Mouse (Mus musculus) mature B cell (primary cell): ENCODE results near the gene Uspl1.

Experiments
- in situ Hi-C: fragments of 300-500 bp; cut with MboI; formaldehyde crosslinking; loops from 2 replicates; pipeline ENCODE4 v1.14.3; 2019

Gene Uspl1

GRCm38 (mm10) chr5:149168051-149168450 lies 16.1 kb upstream of the Uspl1 start:
- in situ Hi-C loops: no loop called here

GRCm38 (mm10) chr5:149168816-149169215 lies 15.3 kb upstream of the Uspl1 start:
- in situ Hi-C loops: no loop called here

GRCm38 (mm10) chr5:149170841-149171588 lies 13.1 kb upstream of the Uspl1 start:
- in situ Hi-C loops: no loop called here

- in situ Hi-C loops: no loop called here
Measured at GRCm38 (mm10) chr5:149172246-149172645, 11.9 kb upstream of the Uspl1 start.

GRCm38 (mm10) chr5:149174527-149174926 lies 9.6 kb upstream of the Uspl1 start:
- in situ Hi-C loops: no loop called here

GRCm38 (mm10) chr5:149175736-149176135 lies 8.4 kb upstream of the Uspl1 start:
- in situ Hi-C loops: no loop called here

- in situ Hi-C loops: no loop called here
Measured at GRCm38 (mm10) chr5:149178095-149178494, 6.1 kb upstream of the Uspl1 start.

GRCm38 (mm10) chr5:149179826-149180225 lies 4.3 kb upstream of the Uspl1 start:
- in situ Hi-C loops: no loop called here

GRCm38 (mm10) chr5:149182186-149182870 lies 1.8 kb upstream of the Uspl1 start:
- in situ Hi-C loops: no loop called here

- in situ Hi-C loops: no loop called here
Measured at GRCm38 (mm10) chr5:149183122-149183521, 1.0 kb upstream of the Uspl1 start.

GRCm38 (mm10) chr5:149183721-149184103 lies 438 bp upstream of the Uspl1 start:
- in situ Hi-C loops: no loop called here

GRCm38 (mm10) chr5:149184844-149185186 lies 665 bp downstream of the Uspl1 start:
- in situ Hi-C loops: no loop called here

GRCm38 (mm10) chr5:149185806-149186205 lies 1.7 kb downstream of the Uspl1 start:
- in situ Hi-C loops: no loop called here

- in situ Hi-C loops: no loop called here
Measured at GRCm38 (mm10) chr5:149190160-149190559, 6.0 kb downstream of the Uspl1 start.

- in situ Hi-C loops: no loop called here
Measured at GRCm38 (mm10) chr5:149196611-149197010, 12.5 kb downstream of the Uspl1 start.

GRCm38 (mm10) chr5:149198782-149199181 lies 14.6 kb downstream of the Uspl1 start:
- in situ Hi-C loops: no loop called here

- in situ Hi-C loops: no loop called here
Measured at GRCm38 (mm10) chr5:149202941-149203340, 18.8 kb downstream of the Uspl1 start.

- in situ Hi-C loops: no loop called here
Measured at GRCm38 (mm10) chr5:149203796-149204375, 19.7 kb downstream of the Uspl1 start.

- in situ Hi-C loops: no loop called here
Measured at GRCm38 (mm10) chr5:149204822-149205221, 20.7 kb downstream of the Uspl1 start.

GRCm38 (mm10) chr5:149205265-149205664 lies 21.1 kb downstream of the Uspl1 start:
- in situ Hi-C loops: no loop called here

GRCm38 (mm10) chr5:149206286-149206685 lies 22.1 kb downstream of the Uspl1 start:
- in situ Hi-C loops: no loop called here

GRCm38 (mm10) chr5:149207661-149208060 lies 23.5 kb downstream of the Uspl1 start:
- in situ Hi-C loops: no loop called here

GRCm38 (mm10) chr5:149208776-149209175 lies 24.6 kb downstream of the Uspl1 start:
- in situ Hi-C loops: no loop called here
